Mouse (Mus musculus) MEL (cell line): ENCODE results near the gene Btk.

Experiments
- CHD1 ChIP-seq: IDR thresholded peaks from 2 replicates; pipeline ENCODE4 v1.6.1; 2012; ENCODE audit warnings: low read depth, mild to moderate bottlenecking, inconsistent platforms, low read length, improper control_type of control experiment
- GATA1 ChIP-seq: IDR thresholded peaks from 2 replicates; pipeline ENCODE4 v1.6.1; 2011; ENCODE audit warnings: low read depth, low read length, improper control_type of control experiment
- KAT2A ChIP-seq: conservative IDR thresholded peaks from 2 replicates; pipeline ENCODE4 v1.6.1; 2012; ENCODE audit warnings: low read depth, low read length, improper control_type of control experiment, inconsistent platforms
- MAX ChIP-seq: IDR thresholded peaks from 2 replicates; pipeline ENCODE4 v1.6.1; 2011; ENCODE audit warnings: low read length, improper control_type of control experiment
- NRF1 ChIP-seq: IDR thresholded peaks from 2 replicates; pipeline ENCODE4 v1.6.1; 2014; ENCODE audit warnings: low read depth, mild to moderate bottlenecking, inconsistent platforms, low read length, improper control_type of control experiment, moderate library complexity; ENCODE audit not compliant: poor library complexity, insufficient read depth, severe bottlenecking
- RAD21 ChIP-seq: IDR thresholded peaks from 2 replicates; pipeline ENCODE4 v1.6.1; 2011; ENCODE audit warnings: mild to moderate bottlenecking, low read depth, low read length, improper control_type of control experiment

- no peak for TF ChIP-seq GATA1
- no peak for TF ChIP-seq CHD1
- TF ChIP-seq MAX, result no peak
- TF ChIP-seq RAD21, result peak; percentile 37
- no peak for TF ChIP-seq KAT2A
- no peak for TF ChIP-seq NRF1
Observed at GRCm38 (mm10) chrX:134507977-134508376, 75.4 kb downstream of the Btk start.
